Mouse (Mus musculus) CD4-positive, CD25-positive, alpha-beta regulatory T cell, adult 2 months (primary cell): ENCODE results near the gene Rtn2.

ENCODE experiments used
- DNase-seq: peaks from one replicate; pipeline ENCODE4 v3.0.0-alpha.2; 2012; ENCODE audit warnings: low read depth, low spot score

Rtn2 gene

DNA sequence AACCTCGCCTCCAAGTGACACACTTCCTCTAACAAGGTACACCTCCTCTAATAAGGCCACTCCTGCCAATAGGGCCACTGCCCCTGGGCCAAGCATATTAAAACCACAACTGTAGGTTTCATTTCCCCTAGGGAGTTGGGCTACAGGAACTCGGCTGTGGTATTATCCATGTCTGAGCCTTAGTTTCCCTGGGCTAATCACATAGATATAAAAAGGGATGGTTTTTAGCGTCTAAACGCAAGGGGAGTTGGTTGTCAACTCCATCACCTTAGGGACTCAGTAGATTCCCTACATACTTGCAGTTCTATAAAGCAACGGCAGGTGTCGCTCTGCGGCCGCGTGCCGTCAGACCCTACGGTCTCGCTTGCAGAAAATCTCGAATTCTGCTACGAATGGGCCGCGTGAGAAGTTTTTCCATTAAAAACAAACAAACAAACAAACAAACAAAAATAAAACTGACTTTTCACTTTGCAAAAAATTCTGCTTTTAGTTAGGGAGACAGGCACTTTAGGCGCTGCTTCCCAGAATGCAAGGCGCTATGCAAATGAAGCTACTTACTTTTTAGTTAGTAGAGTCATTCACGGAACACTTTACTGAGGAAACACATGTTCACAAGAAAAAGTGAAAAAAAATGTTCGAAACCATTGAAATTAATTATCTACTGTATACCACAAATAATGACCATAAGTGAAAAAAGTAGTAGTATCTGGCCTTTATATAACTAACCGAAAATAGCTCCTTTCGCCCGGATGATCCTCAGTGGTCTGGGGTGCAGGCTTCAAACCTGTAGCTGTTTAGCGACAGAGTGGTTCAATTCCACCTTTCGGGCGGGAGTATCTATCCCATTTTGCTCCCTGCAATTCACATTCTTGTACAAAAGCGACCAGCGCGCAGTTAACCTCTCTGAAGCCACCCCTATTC is 18.3 kb downstream of the Rtn2 start:
- DNase-seq = peak; percentile 93

DNA sequence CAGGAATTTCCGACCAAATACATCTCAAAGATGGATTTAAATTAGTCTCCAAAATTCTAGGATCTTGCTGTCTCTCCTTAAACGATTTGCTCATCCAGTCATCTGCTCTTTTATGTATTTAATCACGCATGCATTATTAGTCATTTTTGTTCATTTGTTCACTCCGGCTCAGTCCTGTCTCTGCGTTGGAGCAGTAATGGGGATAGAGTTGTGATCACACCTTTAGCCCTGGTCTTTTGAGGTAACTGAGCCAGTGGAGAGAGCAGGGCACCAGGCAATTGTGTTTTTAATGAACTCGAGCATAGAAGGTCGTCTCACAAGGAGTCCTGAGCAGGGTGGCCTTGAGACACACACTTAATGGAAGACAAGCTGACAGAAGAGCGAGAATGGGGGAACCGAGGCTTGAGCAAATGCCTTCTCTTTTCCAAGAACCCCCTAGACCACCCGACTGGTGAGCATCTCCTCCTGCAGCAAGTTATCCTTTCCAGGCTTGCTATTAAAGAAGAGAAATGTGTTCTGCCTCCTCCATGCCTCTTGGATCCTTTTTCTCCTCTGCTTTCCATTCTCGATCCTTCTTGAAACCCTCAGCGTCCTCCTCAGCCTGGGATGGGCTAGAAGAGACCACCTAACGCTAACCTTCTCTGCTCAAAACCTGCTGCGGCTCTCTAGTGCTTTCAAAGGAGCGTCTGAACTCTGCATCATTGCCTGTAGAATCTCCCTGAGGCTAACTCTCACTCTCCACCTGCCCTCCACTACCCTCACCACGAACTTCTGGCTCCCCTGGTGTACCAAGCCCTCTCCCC is 19.2 kb downstream of the Rtn2 start:
- DNase-seq = peak; percentile 54

DNA sequence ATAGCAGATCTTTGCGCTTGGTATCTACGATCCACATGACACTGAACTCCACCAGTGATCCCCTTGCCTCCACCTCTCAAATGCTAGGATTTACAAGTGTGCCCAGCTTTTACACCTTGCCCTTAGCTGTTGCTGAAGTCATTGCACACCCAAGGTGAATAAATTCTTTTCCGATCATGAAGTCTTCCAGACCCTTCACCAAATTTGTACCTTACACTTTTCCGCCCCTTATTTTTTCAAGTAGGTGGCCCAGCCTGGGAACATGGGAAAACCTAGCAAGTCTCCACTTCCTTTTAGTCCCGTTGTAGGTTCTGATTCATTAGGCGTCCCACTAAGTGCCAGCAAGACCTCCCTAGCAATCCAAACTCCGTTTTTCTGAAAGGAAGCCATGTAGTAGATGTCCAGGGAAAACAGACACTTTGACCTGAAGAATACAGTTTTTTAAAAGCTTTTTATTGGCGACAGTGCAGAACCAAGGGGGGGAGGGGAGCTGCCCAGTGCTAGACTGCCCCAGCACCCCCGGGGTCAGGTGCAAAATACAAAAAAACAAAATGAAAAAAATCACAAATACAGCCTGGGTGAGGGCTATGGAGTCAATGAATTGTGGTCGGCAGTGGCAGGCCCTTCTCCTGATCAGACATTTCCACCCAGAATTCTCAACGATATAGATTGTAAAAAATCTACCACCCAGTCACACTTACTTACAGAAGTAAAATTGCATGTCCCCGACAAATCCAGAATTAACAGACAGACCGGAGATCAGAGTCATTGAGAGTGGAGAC is 20.0 kb downstream of the Rtn2 start:
- DNase-seq = peak; percentile 71

DNA sequence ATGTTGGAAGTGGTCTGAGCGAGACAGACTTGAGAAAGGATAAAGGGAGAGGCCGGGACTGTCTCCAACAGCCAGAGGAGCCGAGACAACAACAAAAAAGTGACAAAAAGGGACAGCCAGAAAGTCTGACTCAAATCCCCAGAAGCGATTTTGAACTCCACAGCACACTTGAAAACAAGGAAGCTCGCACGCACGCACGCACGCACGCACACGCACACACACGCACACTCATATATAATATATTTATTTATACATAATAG is 20.6 kb downstream of the Rtn2 start:
- DNase-seq = peak; percentile 71

DNA sequence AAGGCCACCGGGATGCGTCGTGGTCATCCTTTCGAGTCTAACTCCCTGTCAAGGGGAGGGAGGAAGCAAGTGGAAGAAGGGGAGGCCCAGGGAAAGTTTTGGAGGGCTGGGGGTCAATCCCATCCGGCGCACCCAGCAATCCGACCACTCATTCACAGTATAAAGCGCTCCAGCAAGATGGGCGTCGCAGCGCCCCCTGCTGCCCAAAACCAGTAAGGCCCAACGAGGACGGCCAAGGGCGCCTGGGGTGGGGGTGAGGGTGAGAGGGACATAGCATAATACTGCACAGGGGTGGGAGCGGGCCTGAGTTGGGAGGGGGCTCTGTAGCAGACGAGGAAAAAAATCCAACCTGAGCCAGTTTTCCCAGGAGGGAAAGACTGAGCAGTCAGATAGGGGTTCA is 21.3 kb downstream of the Rtn2 start:
- DNase-seq = peak; percentile 91

DNA sequence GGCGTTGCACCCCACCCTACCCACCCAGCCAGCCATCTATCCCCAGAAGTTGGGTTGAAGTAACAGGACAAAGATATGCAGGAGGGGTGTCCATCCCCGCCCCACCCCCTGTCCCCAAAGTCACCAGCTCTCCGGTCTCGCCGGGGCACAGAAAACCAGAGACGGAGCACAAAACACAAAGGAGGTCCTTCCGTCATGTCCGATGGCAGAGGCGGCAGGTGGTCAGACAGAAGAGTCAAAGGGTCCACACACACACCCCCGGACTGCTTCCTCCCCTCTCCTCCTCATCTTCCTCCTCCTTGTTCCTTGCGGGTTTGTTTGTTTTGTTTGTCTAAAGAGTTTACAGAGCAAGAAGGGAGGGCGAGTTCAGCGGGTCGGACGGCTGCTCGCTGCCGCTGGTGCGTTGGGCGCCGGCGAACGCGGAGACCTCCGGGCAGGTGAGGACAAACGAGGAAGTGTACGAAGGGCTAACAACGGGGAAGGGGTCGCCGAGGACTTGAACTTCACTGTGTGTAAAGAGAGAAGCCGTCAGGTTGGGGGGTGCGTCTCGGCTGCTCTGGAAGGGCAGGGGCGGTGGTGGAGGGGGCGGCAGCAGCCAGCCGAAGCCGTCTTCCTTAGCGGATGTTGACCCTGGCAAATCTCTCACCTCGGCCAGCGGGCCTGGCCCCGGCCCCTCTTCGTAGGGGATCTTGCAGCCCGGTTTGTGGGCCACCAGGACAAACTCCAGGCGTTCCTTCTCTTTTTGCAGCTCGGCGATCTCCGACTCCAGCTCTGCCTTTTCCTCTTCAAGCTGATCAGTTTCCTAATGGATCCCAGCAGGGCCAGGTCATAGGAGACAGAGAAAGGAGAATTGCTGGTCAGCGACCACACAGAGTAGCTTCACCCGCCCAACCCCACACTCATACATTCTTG is 22.3 kb downstream of the Rtn2 start:
- peak; percentile 66 for DNase-seq

DNA sequence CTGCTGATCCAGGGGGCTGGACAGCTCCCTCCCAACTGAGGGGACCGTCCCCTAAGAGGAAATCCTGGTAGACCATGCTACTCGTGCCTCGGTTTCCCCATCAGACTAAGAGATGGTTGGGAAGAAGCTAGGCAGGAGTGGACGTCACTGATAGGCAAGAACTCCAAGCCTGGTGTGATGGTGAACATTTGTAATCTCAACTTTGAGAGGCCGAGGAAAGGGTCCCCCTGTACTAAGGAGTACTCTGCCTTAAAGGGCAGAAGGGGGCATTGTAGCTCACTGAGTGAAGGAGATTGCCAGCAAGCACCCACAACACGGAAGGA is 22.9 kb downstream of the Rtn2 start:
- peak; percentile 60 for DNase-seq

DNA sequence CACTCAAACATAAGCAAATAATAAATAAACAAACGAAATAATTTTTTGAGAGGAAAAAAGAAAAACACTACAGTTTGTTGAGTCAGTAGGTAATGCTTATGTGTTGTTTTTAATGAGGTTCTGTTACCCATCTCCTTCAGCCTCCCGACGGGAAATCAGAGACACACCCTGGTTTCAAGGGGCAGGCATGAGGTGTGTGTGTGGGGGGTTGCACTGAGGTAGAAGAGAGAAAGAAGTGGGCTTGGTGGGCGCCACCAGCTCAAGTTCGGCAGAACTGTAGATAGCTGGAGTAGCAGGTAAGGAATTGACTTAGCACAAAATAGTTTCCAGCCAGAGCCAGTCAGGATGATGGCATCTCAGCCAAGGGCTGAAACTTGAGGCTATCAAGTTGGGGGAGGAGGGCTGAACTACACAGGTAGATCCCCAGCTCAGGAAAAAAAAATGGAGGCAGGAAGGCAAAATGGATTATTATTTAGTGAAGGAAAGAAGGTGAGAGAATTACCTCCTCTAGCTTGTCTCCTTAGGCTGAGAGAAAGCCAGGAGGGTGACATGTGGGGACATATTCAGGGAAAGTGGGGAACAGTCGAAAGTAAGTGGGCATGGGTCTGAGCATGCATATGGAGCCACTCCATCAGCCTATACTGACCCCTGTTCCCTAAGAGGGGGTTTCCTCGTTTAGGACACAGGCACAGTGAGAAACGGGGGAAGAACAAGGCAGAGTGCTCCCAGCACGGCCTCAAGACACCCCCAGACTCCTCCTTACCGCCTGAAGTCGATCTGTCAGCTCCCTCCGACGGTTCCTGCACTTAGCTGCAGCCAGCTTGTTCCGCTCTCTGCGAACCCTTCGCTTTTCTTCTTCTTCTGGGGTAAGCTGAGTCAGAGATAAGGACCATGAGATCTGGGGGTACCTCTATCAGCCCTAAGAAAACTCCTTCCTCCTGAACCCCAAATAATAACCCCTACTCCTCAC is 23.7 kb downstream of the Rtn2 start:
- peak; percentile 51 for DNase-seq

DNA sequence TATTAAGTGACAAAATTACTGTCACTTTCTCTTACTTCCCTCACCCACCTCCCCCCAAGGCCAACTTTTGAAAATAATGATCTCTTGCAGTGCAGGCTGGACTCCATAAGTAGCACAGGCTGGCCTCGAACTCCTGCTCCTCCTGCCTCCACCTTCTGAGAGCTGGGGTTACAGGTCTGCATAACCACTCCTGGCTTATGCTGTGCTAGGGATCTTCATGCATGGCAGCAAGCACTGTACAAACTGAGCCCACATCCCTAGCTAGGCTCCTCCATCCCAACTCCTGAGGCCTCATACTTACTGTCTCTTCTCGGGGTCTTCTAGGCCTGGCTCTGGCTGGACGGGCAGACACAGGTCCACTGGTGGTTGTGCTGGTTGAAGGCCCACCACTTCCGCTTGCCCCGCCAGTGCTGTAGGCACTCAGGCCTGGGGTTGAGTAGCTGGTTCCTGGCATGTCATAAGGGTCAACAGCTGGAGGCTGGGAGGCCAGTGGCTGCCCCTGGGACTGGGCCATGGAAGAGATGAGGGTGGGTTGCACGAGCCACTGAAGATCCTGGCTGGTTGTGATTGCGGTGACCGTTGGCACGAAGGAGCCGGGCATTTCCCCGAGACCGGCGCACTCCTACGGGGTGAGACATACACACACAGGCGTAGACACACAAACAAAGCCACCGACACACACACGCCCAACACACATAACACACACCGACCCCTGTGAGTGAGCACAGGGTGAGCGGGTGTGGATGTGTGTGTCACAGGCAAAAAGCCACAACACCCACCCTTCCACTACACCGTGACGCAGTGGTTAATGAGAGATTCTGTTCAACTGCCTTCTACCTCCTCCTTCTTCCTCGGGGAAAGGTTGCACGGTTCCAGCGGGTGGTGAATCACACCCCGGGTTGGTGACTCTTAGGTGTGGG is 24.7 kb downstream of the Rtn2 start:
- DNase-seq = peak; percentile 63

DNA sequence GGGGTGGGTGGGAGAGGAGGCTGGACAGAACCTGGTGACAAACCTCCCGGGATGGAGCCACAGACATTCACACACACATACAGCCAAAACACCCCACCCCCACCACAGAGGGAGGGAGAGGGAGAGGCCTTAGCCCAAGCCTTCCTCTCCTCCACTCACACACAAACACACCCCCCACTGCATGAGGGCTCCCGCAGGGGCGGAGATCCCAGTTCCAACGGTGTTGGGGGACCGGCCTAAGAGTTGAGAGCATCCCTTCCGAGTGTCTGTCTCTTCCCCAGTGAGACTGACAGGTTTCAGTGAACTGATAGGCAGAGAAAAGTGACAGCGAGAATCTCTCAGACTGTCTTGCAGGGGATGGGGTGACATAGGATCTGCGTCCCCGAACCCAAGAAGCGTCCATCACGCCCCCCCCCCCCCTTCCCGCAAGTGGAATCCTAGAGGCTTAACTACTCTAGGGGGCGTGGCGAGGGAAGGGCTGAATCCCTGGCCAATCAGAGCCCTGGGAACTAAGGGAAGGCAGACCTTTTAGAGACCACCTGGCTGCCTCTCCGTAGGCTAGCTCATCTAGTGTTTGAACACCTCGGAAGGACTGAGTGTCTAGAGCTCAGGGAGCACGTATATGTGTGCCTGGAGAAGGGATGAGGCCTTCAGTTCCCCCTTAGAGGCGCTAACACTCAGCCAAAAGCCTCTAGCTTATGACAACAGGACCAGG is 25.5 kb downstream of the Rtn2 start:
- peak; percentile 83 for DNase-seq

DNA sequence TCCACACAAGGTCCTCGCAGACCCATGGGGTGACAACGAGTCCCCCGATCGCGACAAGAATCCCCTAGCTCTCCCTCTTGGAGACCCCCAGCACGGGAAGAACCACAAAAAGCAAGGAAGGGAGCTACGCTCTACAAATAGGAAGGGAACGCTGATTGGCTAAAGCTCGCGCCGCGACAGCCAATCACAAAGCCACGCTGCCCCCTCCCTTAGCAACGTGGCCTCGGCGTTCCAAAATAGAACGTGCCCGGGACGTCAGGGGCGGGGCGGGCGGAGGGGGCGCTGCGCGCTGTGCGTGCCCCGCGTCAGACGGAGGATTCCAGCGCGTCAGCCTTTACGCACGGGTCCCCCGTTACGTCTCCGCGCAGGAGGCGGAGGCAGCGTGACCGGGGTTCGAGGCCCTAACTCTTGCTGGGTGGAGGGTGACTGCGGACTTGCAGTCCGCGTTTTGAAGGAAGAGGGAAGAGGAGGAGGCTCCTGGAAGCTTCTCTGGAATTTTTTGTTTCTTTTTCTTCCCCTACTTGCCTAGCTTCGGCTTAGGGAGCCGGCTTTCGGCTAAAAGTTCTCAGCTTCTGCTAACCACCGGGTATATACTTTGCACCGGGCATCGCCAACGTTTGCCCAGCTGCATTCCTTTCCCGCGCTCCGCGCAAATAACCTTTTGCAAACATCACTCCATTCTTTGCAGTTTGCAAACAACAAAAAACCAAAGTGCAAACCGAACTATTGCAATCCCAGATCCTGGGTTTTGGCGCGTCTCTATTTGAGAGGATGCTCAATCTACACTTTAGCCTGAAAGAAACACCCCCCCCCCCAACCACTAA is 26.2 kb downstream of the Rtn2 start:
- DNase-seq = peak; percentile 96

DNA sequence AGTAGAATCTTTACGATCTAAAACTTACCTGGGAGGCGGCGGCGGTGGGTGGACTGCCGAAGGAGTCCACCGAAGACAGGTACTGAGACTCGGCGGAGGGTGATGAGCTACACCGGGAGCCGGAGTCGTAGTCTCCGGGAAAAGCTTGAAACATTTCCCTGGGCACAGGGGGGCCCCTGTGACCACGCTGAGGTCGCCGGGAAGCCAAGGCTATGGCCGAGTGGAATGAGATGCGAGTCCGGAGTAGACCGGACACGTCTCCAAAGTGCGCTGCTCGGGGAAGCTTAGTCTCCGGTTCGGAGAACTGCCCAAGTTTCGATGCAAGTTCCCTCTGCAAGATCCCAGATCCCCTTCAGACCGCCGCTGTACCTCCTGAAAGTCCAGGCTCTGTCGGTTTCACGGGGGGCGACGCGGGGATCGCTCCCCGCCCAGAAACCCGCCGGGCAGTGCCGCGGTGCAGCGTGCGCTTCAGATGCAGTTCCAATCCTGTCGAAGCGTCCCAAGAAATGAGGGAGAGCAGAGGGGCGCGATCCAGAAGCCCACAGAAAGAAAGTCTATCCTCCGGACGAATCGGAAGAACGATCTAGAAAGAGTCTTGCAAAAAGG is 27.0 kb downstream of the Rtn2 start:
- peak; percentile 64 for DNase-seq

DNA sequence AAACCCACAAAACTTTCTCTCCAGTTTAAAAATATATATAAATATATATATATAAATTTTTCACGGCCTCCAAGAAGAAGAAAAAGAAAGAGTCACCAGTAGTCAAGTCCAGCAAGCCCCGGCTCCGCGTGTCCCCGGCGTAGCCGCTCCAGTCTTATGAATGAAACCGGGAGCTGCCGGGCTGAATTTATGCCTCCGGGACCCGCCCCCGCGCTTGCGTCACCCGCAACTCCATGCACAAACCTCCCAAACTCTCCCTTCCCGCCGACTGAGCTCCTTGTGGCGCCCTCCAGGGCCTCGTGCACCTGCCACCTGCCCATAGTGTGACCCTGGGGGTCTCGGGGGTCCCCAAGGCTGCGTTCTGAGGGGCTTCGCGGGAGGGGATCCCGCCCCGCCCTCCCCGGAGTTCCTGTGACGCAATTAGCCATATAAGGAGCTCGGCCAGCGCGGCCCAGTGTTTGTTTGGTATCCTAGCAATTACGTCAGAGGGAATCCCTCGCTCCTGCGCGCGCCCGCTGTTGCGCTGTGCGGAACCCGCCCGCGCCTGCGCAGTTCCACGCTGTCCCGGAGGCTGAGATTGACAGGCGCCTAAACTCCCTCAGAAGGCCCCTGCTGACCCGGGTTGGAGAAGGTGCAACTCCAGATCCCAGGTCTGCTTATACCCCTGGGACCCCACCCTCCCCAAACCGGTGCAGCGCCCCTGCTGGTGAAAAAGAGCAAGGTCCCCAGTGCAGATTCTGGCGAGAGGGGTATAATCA is 27.6 kb downstream of the Rtn2 start, which contains the start of gene Fosb:
Gene Fosb (minus strand): TSS at position 168 of the 758 bp plus-strand sequence.
- DNase-seq = peak; percentile 98

DNA sequence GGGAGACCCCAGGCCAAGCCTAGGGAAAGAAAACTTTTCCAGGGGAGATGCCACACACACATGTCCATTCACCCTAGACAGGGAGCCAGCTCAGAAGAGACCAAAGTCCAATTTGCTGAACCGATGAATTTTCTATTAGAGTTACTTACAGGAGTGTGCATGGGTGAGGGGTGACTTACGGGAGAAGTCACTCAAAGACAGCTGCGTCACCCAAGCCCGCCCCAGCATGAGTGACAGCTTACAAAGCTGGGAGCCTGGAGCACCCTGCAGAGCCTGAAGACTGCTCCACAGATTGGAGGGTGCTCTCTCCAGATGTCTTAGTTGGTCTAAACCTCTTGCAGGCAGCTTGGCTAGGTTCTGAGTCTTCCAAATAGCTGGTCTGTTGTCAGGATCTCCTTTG is 29.6 kb downstream of the Rtn2 start:
- DNase-seq = peak; percentile 13

DNA sequence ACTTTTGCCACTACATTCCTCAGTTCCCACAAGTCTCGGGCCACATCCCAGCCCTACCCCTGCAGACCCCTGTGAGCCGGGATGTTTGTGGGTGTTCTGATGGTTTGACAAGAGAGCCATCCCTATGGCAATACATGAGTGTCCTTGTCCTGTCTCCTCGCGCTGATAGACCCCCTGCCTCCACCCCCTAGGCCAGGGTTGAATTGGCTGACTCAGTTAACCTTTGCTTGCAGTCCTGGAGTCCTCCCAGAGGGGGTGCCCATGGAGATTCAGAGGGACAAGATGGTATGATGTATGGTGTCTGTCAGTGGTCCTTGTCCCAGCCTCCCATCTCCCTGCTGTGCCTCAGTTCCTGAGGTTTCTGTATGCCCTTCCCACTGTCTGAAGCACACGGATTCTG is 31.6 kb downstream of the Rtn2 start:
- no peak for DNase-seq
